Mouse (Mus musculus) heart, embryonic 16.5 days (tissue): ENCODE data around the gene Nexn. TPM values are rescaled to one million over a fixed set of nuclear protein-coding genes. Genes with fewer than 3 reads are reported as not detected.

Experiments
- ATAC-seq: fragments of 200-750 bp; cut with Nextera tagmentation; replicated peaks from 2 replicates; pipeline ENCODE4 v1.8.0; 2017; ENCODE audit warnings: moderate number of reproducible peaks; ENCODE audit not compliant: insufficient read depth, low FRiP score; ENCODE audit errors: extremely low read depth
- H3K27ac ChIP-seq: fragments of 300-500 bp; sonication (generic); 2 replicates; pipeline ENCODE4 v1.5.1; 2014; ENCODE audit warnings: mild to moderate bottlenecking, low read length, control low read depth, moderate library complexity
- H3K27me3 ChIP-seq: fragments of 300-500 bp; sonication (generic); 2 replicates; pipeline ENCODE4 v1.6.1; 2014; ENCODE audit warnings: low read length, mixed read lengths; ENCODE audit not compliant: control insufficient read depth, insufficient read depth
- H3K36me3 ChIP-seq: fragments of 300-500 bp; sonication (generic); 2 replicates; pipeline ENCODE4 v1.6.1; 2014; ENCODE audit not compliant: control insufficient read depth, insufficient read depth
- H3K4me1 ChIP-seq: fragments of 300-500 bp; sonication (generic); 2 replicates; pipeline ENCODE4 v1.6.1; 2014; ENCODE audit warnings: low read length, mixed read lengths; ENCODE audit not compliant: control insufficient read depth, insufficient read depth
- H3K4me2 ChIP-seq: fragments of 300-500 bp; sonication (generic); 2 replicates; pipeline ENCODE4 v1.6.1; 2014; ENCODE audit warnings: low read depth, mild to moderate bottlenecking, control low read depth, low read length
- H3K4me3 ChIP-seq: fragments of 300-500 bp; sonication (generic); 2 replicates; pipeline ENCODE4 v1.5.1; 2014; ENCODE audit warnings: mild to moderate bottlenecking, control low read depth, low read length
- H3K9ac ChIP-seq: fragments of 300-500 bp; sonication (generic); 2 replicates; pipeline ENCODE4 v1.6.1; 2014; ENCODE audit warnings: low read length, control low read depth
- H3K9me3 ChIP-seq: fragments of 300-500 bp; sonication (generic); replicated peaks from 2 replicates; pipeline ENCODE4 v1.6.1; 2016; ENCODE audit warnings: low read length; ENCODE audit not compliant: control insufficient read depth
- WGBS: fragments of 180-500 bp; shearing (Covaris S2); extraction: QIAGEN DNeasy Blood & Tissue Kit; methylation state at CpG from one replicate; pipeline ENCODE4 v1.1.7; 2014; 5-methylcytosine and 5-hydroxymethylcytosine counted together
- polyA plus RNA-seq: library from polyadenylated mRNA; unstranded; fragments of >200 nt; fragmentation: Nextera tagmentation; extraction: Ambion mirVana; gene quantifications from 2 replicates; pipeline ENCODE4 v1.2.1, GENCODE M21; 2015

The Nexn gene
- polyA plus RNA-seq, 1 experiment from 2014 or later = 231 TPM

DNA sequence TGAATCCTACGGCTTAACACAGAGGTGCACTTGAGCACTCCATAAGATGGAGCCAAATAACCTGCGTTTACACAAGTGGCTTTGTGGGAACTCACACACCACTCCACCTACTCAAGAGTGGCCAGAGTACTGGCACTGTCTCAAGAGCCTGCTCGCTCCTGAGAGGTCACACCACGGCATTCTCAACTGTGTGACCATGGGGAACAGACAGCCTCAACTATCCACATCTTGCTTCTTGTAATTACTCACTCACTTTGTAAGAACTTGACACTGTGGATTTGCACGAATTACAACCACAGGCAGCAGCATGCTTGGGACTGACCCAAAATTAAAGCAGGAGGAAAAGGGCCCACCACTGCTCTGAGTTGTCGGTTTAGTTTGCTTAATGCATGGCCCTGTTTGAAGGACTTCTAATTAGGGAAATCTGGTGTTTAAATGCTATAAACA lies 74.3 kb downstream of the Nexn start:
- peak overlapping the region; percentile 77 for H3K9ac ChIP-seq
- peak overlapping the region; percentile 96 for H3K27ac ChIP-seq
- no peaks in the 10 kb centered on the region for H3K27me3 ChIP-seq
- H3K9me3 ChIP-seq = no peaks in the 10 kb centered on the region
- 6% methylated on average over 6 of the region's 6 CpGs for WGBS
- H3K4me2 ChIP-seq = peak overlapping the region; percentile 71
- peaks cover 26% of the 10 kb centered on the region for H3K4me1 ChIP-seq
- no peaks in the 10 kb centered on the region for H3K36me3 ChIP-seq
- peak; percentile 52 for ATAC-seq
- peak overlapping the region; percentile 61 for H3K4me3 ChIP-seq

DNA sequence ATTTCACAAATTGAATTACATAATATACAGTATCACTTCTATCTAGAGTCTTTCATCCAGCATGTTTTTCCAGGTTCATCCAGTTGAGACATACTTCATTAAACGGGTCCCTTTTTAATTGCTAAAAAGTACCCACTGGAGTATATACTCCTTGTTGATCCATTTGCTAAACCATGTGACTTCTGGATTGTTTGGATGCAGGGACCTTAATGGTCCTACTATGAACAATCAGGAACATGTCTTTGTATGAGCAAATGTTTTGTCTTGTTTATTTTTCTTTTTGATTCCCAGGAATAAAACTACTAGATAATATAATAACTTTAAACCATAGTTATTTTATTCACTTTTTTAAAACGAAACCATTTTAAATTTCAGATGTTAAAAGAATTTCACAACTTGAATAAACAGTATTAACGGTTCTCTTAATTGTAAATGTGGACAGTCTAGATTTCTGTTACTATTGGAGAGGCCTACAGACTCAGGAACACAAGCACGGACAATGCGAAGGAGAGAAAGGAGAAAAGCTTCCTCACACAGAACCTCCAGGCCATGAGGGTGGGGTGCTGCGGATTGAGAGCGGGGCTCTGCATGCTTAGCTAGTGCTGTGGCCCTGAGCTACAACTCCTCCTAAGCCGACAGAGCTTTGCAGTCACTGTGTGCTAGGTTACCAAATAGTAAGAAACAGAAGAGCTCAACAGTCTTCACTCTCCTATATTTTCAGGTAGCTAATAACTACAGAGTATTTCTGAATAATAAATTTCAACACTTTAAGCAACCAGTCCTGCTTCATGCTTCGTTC lies 75.3 kb downstream of the Nexn start:
- peak overlapping the region; percentile 77 for H3K9ac ChIP-seq
- H3K27ac ChIP-seq = peak overlapping the region; percentile 70
- H3K4me1 ChIP-seq = peaks cover 35% of the 10 kb centered on the region
- peak overlapping the region; percentile 71 for H3K4me2 ChIP-seq
- no peak for ATAC-seq
- no peaks in the 10 kb centered on the region for H3K27me3 ChIP-seq
- H3K9me3 ChIP-seq = no peaks in the 10 kb centered on the region
- H3K36me3 ChIP-seq = no peaks in the 10 kb centered on the region
- WGBS = 45% methylated on average over 9 of the region's 9 CpGs
- H3K4me3 ChIP-seq = peak overlapping the region; percentile 50

DNA sequence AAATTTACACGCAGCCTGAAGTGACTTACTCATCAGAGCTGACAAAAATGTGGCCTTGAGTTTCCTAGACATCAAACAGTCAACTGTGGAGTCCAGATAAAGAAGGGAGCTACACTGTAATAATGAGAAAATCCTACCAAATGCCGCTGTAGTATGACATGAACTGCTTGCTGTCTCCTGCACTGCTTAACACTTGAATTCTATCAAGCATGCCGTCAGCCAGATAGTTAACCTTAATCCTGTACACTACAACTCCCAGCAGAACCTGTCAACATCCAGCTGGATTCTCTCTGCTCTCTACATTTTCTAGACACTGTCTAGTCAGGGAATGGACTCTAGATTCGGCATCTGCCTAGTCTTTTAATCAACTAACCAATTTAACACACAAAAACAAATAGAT lies 76.8 kb downstream of the Nexn start:
- Histone ChIP-seq H3K27ac (peak overlapping the region; percentile 83), H3K27me3 (no peaks in the 10 kb centered on the region), H3K36me3 (peaks cover 10% of the 10 kb centered on the region), H3K9me3 (no peaks in the 10 kb centered on the region), H3K4me3 (peak overlapping the region; percentile 34), H3K4me2 (peak overlapping the region; percentile 56), H3K4me1 (peaks cover 40% of the 10 kb centered on the region), H3K9ac (peak overlapping the region; percentile 60)
- WGBS = 18% methylated on average over 4 of the region's 4 CpGs
- ATAC-seq = peak; percentile 23; the same call in 1 of the 2 replicates

Other genes with a start within 250 kb of the Nexn start
- 5.7 and 6.4 TPM in 2 replicates for gene Gipc2, start 100.1 kb downstream of the Nexn start, polyA plus RNA-seq
- gene Dnajb4, start 56.0 kb downstream of the Nexn start, polyA plus RNA-seq = 49.1 and 57.7 TPM in 2 replicates
- 116 and 124 TPM in 2 replicates for gene Fubp1, start 55.9 kb downstream of the Nexn start, polyA plus RNA-seq
- gene Miga1, start 74.1 kb upstream of the Nexn start, polyA plus RNA-seq = 11.7 and 12.9 TPM in 2 replicates
- gene Usp33, start 80.1 kb upstream of the Nexn start, polyA plus RNA-seq = 28.0 and 29.3 TPM in 2 replicates
- 29.8 and 30.1 TPM in 2 replicates for gene Zzz3, start 129.1 kb upstream of the Nexn start, polyA plus RNA-seq